Mouse (Mus musculus) stomach, embryonic 15.5 days (tissue): ENCODE measurements around the gene Gja3. TPM values are rescaled to one million over a fixed set of nuclear protein-coding genes. Genes with fewer than 3 reads are reported as not detected.
A peak's percentile ranks its signal among the peaks of the same experiment; 100 is the strongest.

Source experiments
- ATAC-seq: fragments of 200-750 bp; cut with Nextera tagmentation; 2 replicates; pipeline ENCODE4 v1.8.0; 2017; ENCODE audit warnings: low read depth, moderate number of reproducible peaks, moderate TSS enrichment; ENCODE audit not compliant: insufficient read depth, low FRiP score
- H3K27ac ChIP-seq: fragments of 300-500 bp; sonication (generic); 2 replicates; pipeline ENCODE4 v1.5.1; 2015; ENCODE audit warnings: mild to moderate bottlenecking, inconsistent platforms
- H3K27me3 ChIP-seq: fragments of 300-500 bp; sonication (generic); replicated peaks from 2 replicates; pipeline ENCODE4 v1.6.1; 2015; ENCODE audit warnings: inconsistent platforms
- H3K36me3 ChIP-seq: fragments of 300-500 bp; sonication (generic); 2 replicates; pipeline ENCODE4 v1.6.1; 2015; ENCODE audit warnings: inconsistent platforms
- H3K4me1 ChIP-seq: fragments of 300-500 bp; sonication (generic); 2 replicates; pipeline ENCODE4 v1.6.1; 2015; ENCODE audit warnings: inconsistent platforms
- H3K4me2 ChIP-seq: fragments of 300-500 bp; sonication (generic); 2 replicates; pipeline ENCODE4 v1.6.1; 2015; ENCODE audit warnings: mild to moderate bottlenecking, inconsistent platforms
- H3K4me3 ChIP-seq: fragments of 300-500 bp; sonication (generic); replicated peaks from 2 replicates; pipeline ENCODE4 v1.5.1; 2015; ENCODE audit warnings: inconsistent platforms
- H3K9ac ChIP-seq: fragments of 300-500 bp; sonication (generic); 2 replicates; pipeline ENCODE4 v1.6.1; 2015; ENCODE audit warnings: inconsistent platforms
- H3K9me3 ChIP-seq: fragments of 300-500 bp; sonication (generic); 2 replicates; pipeline ENCODE4 v1.6.1; 2016; ENCODE audit warnings: inconsistent platforms
- WGBS: fragments of 180-500 bp; shearing (Covaris S2); methylation state at CpG from one replicate; pipeline ENCODE4 v1.1.7; 2015; 5-methylcytosine and 5-hydroxymethylcytosine counted together
- polyA plus RNA-seq: library from polyadenylated mRNA; unstranded; fragments of >200 nt; fragmentation: Nextera tagmentation; extraction: Ambion mirVana; gene quantifications from 2 replicates; pipeline ENCODE4 v1.2.1, GENCODE M21; 2015

Gene Gja3
- 0.53 and 1.2 TPM in 2 replicates for polyA plus RNA-seq

GRCm38 (mm10) chr14:57057563-57058321 lies at the start of gene Gja3:
Gene Gja3 (minus strand): TSS chr14:57058100.
- H3K27ac ChIP-seq: no peak within 1 kb of the TSS
- no peaks in the 10 kb centered on the region for H3K9me3 ChIP-seq
- peak; percentile 27; the same call in 1 of the 2 replicates for ATAC-seq
- H3K27me3 ChIP-seq: peaks cover 35% of the 10 kb centered on the region
- H3K4me1 ChIP-seq: peaks cover 10% of the 10 kb centered on the region; the same call in 1 of the 2 replicates
- WGBS: 1% methylated on average over 78 of the region's 79 CpGs
- H3K36me3 ChIP-seq: no peaks in the 10 kb centered on the region
- H3K9ac ChIP-seq: no peak within 1 kb of the TSS
- H3K4me2 ChIP-seq: peak within 1 kb of the TSS; percentile 96
- H3K4me3 ChIP-seq: peak within 1 kb of the TSS; percentile 49

DNA sequence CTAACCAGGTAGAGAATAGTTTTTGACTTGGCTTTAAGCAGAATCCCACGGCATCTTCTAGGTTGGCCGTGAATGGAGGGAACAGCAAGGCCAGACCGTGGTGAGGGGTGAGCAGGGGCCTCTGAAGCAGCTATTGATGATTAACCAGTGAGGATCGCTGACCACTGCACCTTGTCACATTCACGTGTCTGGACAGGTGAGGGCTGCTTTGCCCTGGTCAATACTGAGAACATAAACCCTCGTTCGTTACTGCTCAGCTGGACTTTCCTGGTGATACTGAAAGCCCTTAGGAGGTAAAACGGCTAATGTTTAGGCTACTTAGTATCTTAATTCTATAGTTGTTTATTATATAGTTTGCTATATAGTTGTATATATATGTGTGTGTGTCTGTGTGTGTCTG lies 49.2 kb upstream of the Gja3 start:
- H3K9me3 ChIP-seq: no peaks in the 10 kb centered on the region
- H3K4me1 ChIP-seq: peaks cover 9% of the 10 kb centered on the region
- peaks cover 50% of the 10 kb centered on the region for H3K27me3 ChIP-seq
- no peak overlapping the region for H3K27ac ChIP-seq
- WGBS: 61% methylated on average over 8 of the region's 8 CpGs
- no peak overlapping the region for H3K4me3 ChIP-seq
- H3K9ac ChIP-seq: no peak overlapping the region
- no peak for ATAC-seq
- H3K4me2 ChIP-seq: no peak overlapping the region
- no peaks in the 10 kb centered on the region for H3K36me3 ChIP-seq

DNA sequence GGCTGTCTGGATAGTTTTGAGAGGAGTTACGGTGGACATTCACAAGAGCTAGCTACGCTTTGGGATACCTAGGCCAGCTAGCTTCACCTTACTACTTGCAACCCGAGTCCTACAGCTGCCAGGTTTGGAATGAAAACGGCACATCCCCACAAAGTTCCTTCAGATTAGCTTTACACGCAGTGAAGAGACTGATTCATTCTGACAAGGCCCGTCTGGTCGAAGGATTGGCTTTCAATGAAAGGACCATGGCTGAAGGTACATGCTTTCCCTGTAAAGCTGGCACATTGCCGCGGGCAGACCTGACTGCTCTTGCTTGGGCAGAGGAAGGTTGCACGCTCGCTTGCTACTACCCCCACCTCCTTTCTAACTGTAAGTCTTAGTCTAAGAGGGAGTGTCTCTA lies 47.8 kb upstream of the Gja3 start:
- no peak overlapping the region for H3K4me3 ChIP-seq
- WGBS: 54% methylated on average over 11 of the region's 11 CpGs
- H3K4me2 ChIP-seq: no peak overlapping the region
- H3K27me3 ChIP-seq: peaks cover 50% of the 10 kb centered on the region
- H3K36me3 ChIP-seq: no peaks in the 10 kb centered on the region
- no peak for ATAC-seq
- H3K27ac ChIP-seq: no peak overlapping the region
- peaks cover 11% of the 10 kb centered on the region for H3K4me1 ChIP-seq
- no peaks in the 10 kb centered on the region for H3K9me3 ChIP-seq
- H3K9ac ChIP-seq: no peak overlapping the region

DNA sequence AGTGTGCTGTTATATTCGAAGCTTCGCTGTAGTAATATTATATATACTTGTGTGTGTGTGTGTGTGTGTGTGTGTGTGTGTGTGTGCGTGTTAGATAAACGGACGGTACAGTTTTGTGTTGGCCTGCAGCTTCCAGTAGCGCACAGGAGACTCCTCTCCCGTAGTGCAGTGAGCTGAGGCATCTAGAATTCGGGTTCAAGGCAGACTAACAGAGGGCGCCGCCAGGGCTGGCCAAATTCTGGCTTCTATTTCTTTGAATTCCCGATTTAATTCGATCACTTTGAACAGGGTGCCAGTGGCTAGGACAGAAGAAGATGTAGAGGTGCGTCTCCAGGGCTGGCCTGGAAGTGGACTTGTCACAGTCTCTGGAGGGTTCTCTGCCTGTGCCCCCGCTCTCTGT lies 47.2 kb upstream of the Gja3 start:
- Histone ChIP-seq H3K27ac (no peak overlapping the region), H3K4me1 (peaks cover 11% of the 10 kb centered on the region), H3K9ac (no peak overlapping the region), H3K9me3 (no peaks in the 10 kb centered on the region), H3K4me3 (peak overlapping the region; percentile 58), H3K27me3 (peaks cover 55% of the 10 kb centered on the region), H3K36me3 (no peaks in the 10 kb centered on the region), H3K4me2 (peak overlapping the region; percentile 100)
- WGBS: 13% methylated on average over 14 of the region's 14 CpGs
- ATAC-seq: no peak

- peak; percentile 69 for ATAC-seq
- peak within 1 kb of the TSS; percentile 58 for H3K4me3 ChIP-seq
- H3K27me3 ChIP-seq: peaks cover 57% of the 10 kb centered on the region
- 1% methylated on average over 101 of the region's 101 CpGs for WGBS
- H3K4me1 ChIP-seq: peaks cover 11% of the 10 kb centered on the region
- H3K9ac ChIP-seq: peak within 1 kb of the TSS; percentile 29; the same call in 1 of the 2 replicates
- H3K27ac ChIP-seq: no peak within 1 kb of the TSS
- no peaks in the 10 kb centered on the region for H3K9me3 ChIP-seq
- no peaks in the 10 kb centered on the region for H3K36me3 ChIP-seq
- peak within 1 kb of the TSS; percentile 100 for H3K4me2 ChIP-seq
Measured at GRCm38 (mm10) chr14:57104106-57105023, 46.5 kb upstream of the Gja3 start, which contains the start of gene Gjb2. Gene Gjb2 (minus strand): TSS chr14:57104702.

DNA sequence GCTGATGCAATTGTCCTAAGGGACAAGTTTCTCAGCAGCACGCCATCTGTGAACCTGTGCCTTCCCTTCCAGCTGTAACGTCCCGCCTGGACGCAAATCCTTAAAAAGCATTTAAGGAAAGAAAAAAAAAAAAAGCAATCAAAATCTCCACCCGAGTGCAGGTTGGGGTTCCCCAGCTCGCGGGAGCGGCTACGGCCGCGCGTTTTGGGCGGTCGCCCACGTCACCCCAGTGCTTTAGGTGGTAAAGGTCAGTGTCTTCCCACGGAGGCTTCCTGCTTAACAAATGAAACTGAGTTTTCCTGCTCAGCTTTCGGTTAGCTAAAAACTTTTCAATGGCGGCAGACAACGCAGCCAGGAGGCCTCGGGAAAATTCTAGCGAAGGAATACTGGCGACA lies 45.8 kb upstream of the Gja3 start:
- WGBS: 5% methylated on average over 22 of the region's 22 CpGs
- no peak for ATAC-seq
- H3K27me3 ChIP-seq: peaks cover 57% of the 10 kb centered on the region
- peak overlapping the region; percentile 100 for H3K4me2 ChIP-seq
- H3K27ac ChIP-seq: no peak overlapping the region
- H3K4me3 ChIP-seq: peak overlapping the region; percentile 58
- peak overlapping the region; percentile 29; the same call in 1 of the 2 replicates for H3K9ac ChIP-seq
- no peaks in the 10 kb centered on the region for H3K9me3 ChIP-seq
- H3K36me3 ChIP-seq: no peaks in the 10 kb centered on the region
- peaks cover 11% of the 10 kb centered on the region for H3K4me1 ChIP-seq

- no peaks in the 10 kb centered on the region for H3K9me3 ChIP-seq
- WGBS: 58% methylated on average over 6 of the region's 6 CpGs
- H3K4me3 ChIP-seq: peak overlapping the region; percentile 58
- no peak overlapping the region for H3K27ac ChIP-seq
- peak overlapping the region; percentile 100 for H3K4me2 ChIP-seq
- ATAC-seq: no peak
- H3K9ac ChIP-seq: no peak overlapping the region
- peaks cover 57% of the 10 kb centered on the region for H3K27me3 ChIP-seq
- peaks cover 11% of the 10 kb centered on the region for H3K4me1 ChIP-seq
- no peaks in the 10 kb centered on the region for H3K36me3 ChIP-seq
Measured at GRCm38 (mm10) chr14:57103121-57103520, 45.2 kb upstream of the Gja3 start.

DNA sequence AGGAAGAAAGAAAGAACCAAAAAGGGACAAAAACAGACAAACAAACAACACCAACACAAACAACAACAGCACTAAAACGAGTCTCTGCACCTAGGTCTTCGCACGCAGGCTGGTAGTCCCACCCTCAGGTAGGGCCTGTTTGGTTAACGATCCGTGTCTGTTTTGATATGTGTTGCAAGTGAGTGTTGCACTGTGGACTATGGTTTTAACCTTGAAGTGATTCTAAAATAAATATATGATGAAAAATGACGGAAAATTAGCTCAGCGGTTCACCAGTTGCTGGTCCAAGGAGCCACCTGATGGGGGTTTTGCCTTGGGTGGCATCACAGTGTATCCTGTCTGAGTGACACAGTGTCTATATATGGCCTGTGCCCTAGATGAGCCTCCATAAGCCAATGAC lies 43.7 kb upstream of the Gja3 start:
- Histone ChIP-seq H3K9me3 (no peaks in the 10 kb centered on the region), H3K4me2 (no peak overlapping the region), H3K36me3 (no peaks in the 10 kb centered on the region), H3K4me3 (no peak overlapping the region), H3K4me1 (peaks cover 11% of the 10 kb centered on the region), H3K27ac (no peak overlapping the region), H3K27me3 (peaks cover 47% of the 10 kb centered on the region), H3K9ac (no peak overlapping the region)
- WGBS: 60% methylated on average over 7 of the region's 7 CpGs
- no peak for ATAC-seq

GRCm38 (mm10) chr14:57095855-57096254 lies 38.0 kb upstream of the Gja3 start:
- H3K4me1 ChIP-seq: no peaks in the 10 kb centered on the region
- no peak for ATAC-seq
- no peak overlapping the region for H3K27ac ChIP-seq
- 69% methylated on average over 4 of the region's 4 CpGs for WGBS
- no peaks in the 10 kb centered on the region for H3K36me3 ChIP-seq
- no peak overlapping the region for H3K4me3 ChIP-seq
- H3K9ac ChIP-seq: no peak overlapping the region
- 0 out of 2 replicates have a peak, but pooled peaks cover 7% of the 10 kb centered on the region for H3K27me3 ChIP-seq
- no peaks in the 10 kb centered on the region for H3K9me3 ChIP-seq
- H3K4me2 ChIP-seq: no peak overlapping the region

- Histone ChIP-seq H3K36me3 (no peaks in the 10 kb centered on the region), H3K27me3 (no peaks in the 10 kb centered on the region), H3K27ac (no peak overlapping the region), H3K4me3 (no peak overlapping the region), H3K9ac (no peak overlapping the region), H3K4me2 (no peak overlapping the region), H3K9me3 (no peaks in the 10 kb centered on the region), H3K4me1 (no peaks in the 10 kb centered on the region)
- ATAC-seq: no peak
- 5% methylated on average over 8 of the region's 8 CpGs for WGBS
Measured at GRCm38 (mm10) chr14:57093029-57093428, 35.1 kb upstream of the Gja3 start.

GRCm38 (mm10) chr14:57090001-57090400 lies 32.1 kb upstream of the Gja3 start:
- Histone ChIP-seq H3K4me2 (no peak overlapping the region), H3K4me3 (no peak overlapping the region), H3K27me3 (no peaks in the 10 kb centered on the region), H3K36me3 (no peaks in the 10 kb centered on the region), H3K9me3 (no peaks in the 10 kb centered on the region), H3K27ac (no peak overlapping the region), H3K9ac (no peak overlapping the region), H3K4me1 (no peaks in the 10 kb centered on the region)
- 37% methylated on average over 2 of the region's 2 CpGs for WGBS
- ATAC-seq: no peak

GRCm38 (mm10) chr14:57089107-57089506 lies 31.2 kb upstream of the Gja3 start:
- Histone ChIP-seq H3K27ac (no peak overlapping the region), H3K27me3 (no peaks in the 10 kb centered on the region), H3K36me3 (no peaks in the 10 kb centered on the region), H3K9me3 (no peaks in the 10 kb centered on the region), H3K9ac (no peak overlapping the region), H3K4me1 (peaks cover 7% of the 10 kb centered on the region; the same call in 1 of the 2 replicates), H3K4me3 (no peak overlapping the region), H3K4me2 (no peak overlapping the region)
- peak; percentile 39; the same call in 1 of the 2 replicates for ATAC-seq
- 87% methylated on average over 7 of the region's 7 CpGs for WGBS
